ENCODE assay signal across 8 mouse cellular contexts in the genomic region with DNA sequence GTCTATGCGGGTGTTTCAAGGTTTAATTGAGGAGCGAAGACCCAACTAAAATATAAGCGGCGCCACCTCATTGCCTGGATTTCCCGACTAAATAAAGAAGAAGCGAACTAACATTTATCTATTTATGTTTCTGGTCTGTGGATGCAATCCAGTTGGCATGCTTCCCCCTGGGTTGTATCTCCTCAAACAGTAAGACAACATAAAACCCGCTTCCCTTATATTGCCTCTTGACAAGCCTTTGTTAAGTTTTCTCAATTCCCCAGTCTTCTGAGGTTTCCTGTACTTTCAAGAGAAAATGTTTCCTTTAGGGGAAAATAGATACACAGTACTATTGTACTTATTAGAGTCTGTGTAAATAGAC. TPM values are rescaled to one million over a fixed set of nuclear protein-coding genes. Genes with fewer than 3 reads are reported as not detected.
A peak's percentile ranks its signal among the peaks of the same experiment; 100 is the strongest.
DNase-seq lines count a peak whose midpoint lies in the region; ATAC-seq and TF ChIP-seq lines count a peak whose summit lies in the region.

No protein-coding gene starts in this region.

- peak overlapping the region; percentile 85 for H3K4me3 ChIP-seq in bone marrow macrophage, adult 2 months (ENCODE audit: insufficient read depth, low read length)
- peak overlapping the region; percentile 88 for H3K4me3 ChIP-seq in heart, embryonic 15.5 days
- H3K4me3 ChIP-seq in liver, postnatal 0 days (ENCODE audit: low read depth, low read length): peak overlapping the region; percentile 85

- no peaks in the 10 kb centered on the region for H3K27me3 ChIP-seq in heart, embryonic 15.5 days
- no peaks in the 10 kb centered on the region for H3K27me3 ChIP-seq in liver, postnatal 0 days (ENCODE audit: insufficient read depth, low read length)

- no peak for TF ChIP-seq EP300 in liver, postnatal 0 days (IDR thresholded peaks at IDR 0.05; ENCODE audit: low read depth)

- H3K9ac ChIP-seq in heart, embryonic 15.5 days: peak overlapping the region; percentile 47; the same call in 1 of the 2 replicates
- H3K9ac ChIP-seq in liver, postnatal 0 days (replicated peaks): peak overlapping the region; percentile 84

- peak overlapping the region; percentile 72 for H3K4me2 ChIP-seq in heart, embryonic 15.5 days
- peak overlapping the region; percentile 94 for H3K4me2 ChIP-seq in liver, postnatal 0 days (ENCODE audit: low read depth, low read length)

- TF ChIP-seq CTCF in bone marrow macrophage, adult 2 months (IDR thresholded peaks at IDR 0.05; ENCODE audit: low read depth, low read length): no peak
- no peak for TF ChIP-seq CTCF in liver, postnatal 0 days (IDR thresholded peaks at IDR 0.05; ENCODE audit: low read depth)

- no peaks in the 10 kb centered on the region for H3K9me3 ChIP-seq in heart, embryonic 15.5 days (replicated peaks)
- H3K9me3 ChIP-seq in liver, postnatal 0 days (ENCODE audit: low read length): no peaks in the 10 kb centered on the region

- peaks cover 18% of the 10 kb centered on the region for H3K4me1 ChIP-seq in bone marrow macrophage, adult 2 months (ENCODE audit: control insufficient read depth, insufficient read depth, low read length)
- H3K4me1 ChIP-seq in heart, embryonic 15.5 days (replicated peaks): peaks cover 32% of the 10 kb centered on the region
- H3K4me1 ChIP-seq in liver, postnatal 0 days (ENCODE audit: insufficient read depth): peaks cover 29% of the 10 kb centered on the region

- no peak for ATAC-seq in heart, embryonic 15.5 days (replicated peaks; ENCODE audit: insufficient number of reproducible peaks, insufficient read depth, low FRiP score, low read depth)
- ATAC-seq in liver, postnatal 0 days: no peak
- ATAC-seq in megakaryocyte progenitor cell, adult 5-6 weeks (replicated peaks; ENCODE audit: poor library complexity): no peak

- H3K27ac ChIP-seq in bone marrow macrophage, adult 2 months (ENCODE audit: insufficient read depth, low read depth, low read length): peak overlapping the region; percentile 22
- peak overlapping the region; percentile 96 for H3K27ac ChIP-seq in heart, embryonic 15.5 days
- peak overlapping the region; percentile 93 for H3K27ac ChIP-seq in liver, postnatal 0 days (ENCODE audit: low read depth)

- DNase-seq in layer of hippocampus, adult 9-11 months: peak; percentile 23
- DNase-seq in layer of hippocampus, postnatal 14 days (ENCODE audit: low spot score in 2 of 2): no peak
- DNase-seq in liver, postnatal 0 days: no peak
- no peak for DNase-seq in yolk sac, embryonic 10.5 days (ENCODE audit: low spot score)
- DNase-seq in gastrocnemius, postnatal 36 days: no peak

- WGBS in heart, embryonic 15.5 days: 44% methylated on average over 7 of the region's 7 CpGs
- 48% methylated on average over 7 of the region's 7 CpGs for WGBS in liver, postnatal 0 days (ENCODE audit: insufficient replicate concordance)

- intact Hi-C loops in gastrocnemius, postnatal 36 days (cut with DNase I): no loop called here

- H3K36me3 ChIP-seq in heart, embryonic 15.5 days: peaks cover 20% of the 10 kb centered on the region
- H3K36me3 ChIP-seq in liver, postnatal 0 days (replicated peaks; ENCODE audit: insufficient read depth, low read length): peaks cover 24% of the 10 kb centered on the region

- no peak for TF ChIP-seq POLR2A in bone marrow macrophage, adult 2 months (IDR thresholded peaks at IDR 0.05; ENCODE audit: borderline replicate concordance, low read depth, low read length)

RNA-seq across cellular contexts. Expression of a gene that starts 0.8 kb away (rescaled TPM):
- total RNA-seq in layer of hippocampus, postnatal 14 days (2021): 100 to 1,000 TPM; 127 to 134 TPM
- 146 and 150 TPM in 2 replicates for polyA plus RNA-seq in bone marrow macrophage, adult 2 months (2012; ENCODE audit: insufficient read depth, insufficient read length, missing spikeins)
- 173 and 179 TPM in 2 replicates for polyA plus RNA-seq in heart, embryonic 15.5 days (2015; fragmentation: Nextera tagmentation; extraction: Ambion mirVana)
- 133 and 134 TPM in 2 replicates for polyA plus RNA-seq in liver, postnatal 0 days (2015; fragmentation: Nextera tagmentation; extraction: Ambion mirVana)
- total RNA-seq in megakaryocyte progenitor cell, adult 5-6 weeks (2015): 151 and 162 TPM in 2 replicates
- total RNA-seq in megakaryocyte progenitor cell, adult 5-6 weeks (2017): 167 and 190 TPM in 2 replicates
- total RNA-seq in gastrocnemius, postnatal 36 days (2021): 100 to 1,000 TPM in 1 of 2 experiments, 10 to 100 TPM in 1; 85.0 to 103 TPM

RNA-seq across cellular contexts. Expression of a gene that starts 1.0 kb away (rescaled TPM):
- total RNA-seq in layer of hippocampus, postnatal 14 days (2021): 10 to 100 TPM; 28.5 to 34.3 TPM
- polyA plus RNA-seq in bone marrow macrophage, adult 2 months (2012; ENCODE audit: insufficient read depth, insufficient read length, missing spikeins): 29.9 and 33.7 TPM in 2 replicates
- polyA plus RNA-seq in heart, embryonic 15.5 days (2015; fragmentation: Nextera tagmentation; extraction: Ambion mirVana): 22.7 and 28.1 TPM in 2 replicates
- polyA plus RNA-seq in liver, postnatal 0 days (2015; fragmentation: Nextera tagmentation; extraction: Ambion mirVana): 12.2 and 12.3 TPM in 2 replicates
- total RNA-seq in megakaryocyte progenitor cell, adult 5-6 weeks (2015): 83.4 and 106 TPM in 2 replicates
- 43.5 and 58.8 TPM in 2 replicates for total RNA-seq in megakaryocyte progenitor cell, adult 5-6 weeks (2017)
- 1 to 10 TPM; 5.9 to 8.2 TPM for total RNA-seq in gastrocnemius, postnatal 36 days (2021)

RNA-seq across cellular contexts. Expression of a gene that starts 28.4 kb away (rescaled TPM):
- 10 to 100 TPM; 15.1 to 20.0 TPM for total RNA-seq in layer of hippocampus, postnatal 14 days (2021)
- 21.9 and 32.4 TPM in 2 replicates for polyA plus RNA-seq in bone marrow macrophage, adult 2 months (2012; ENCODE audit: insufficient read depth, insufficient read length, missing spikeins)
- 26.0 and 29.7 TPM in 2 replicates for polyA plus RNA-seq in heart, embryonic 15.5 days (2015; fragmentation: Nextera tagmentation; extraction: Ambion mirVana)
- 25.4 and 28.5 TPM in 2 replicates for polyA plus RNA-seq in liver, postnatal 0 days (2015; fragmentation: Nextera tagmentation; extraction: Ambion mirVana)
- 61.5 and 79.9 TPM in 2 replicates for total RNA-seq in megakaryocyte progenitor cell, adult 5-6 weeks (2015)
- total RNA-seq in megakaryocyte progenitor cell, adult 5-6 weeks (2017): 93.2 and 126 TPM in 2 replicates
- 10 to 100 TPM; 13.9 to 20.1 TPM for total RNA-seq in gastrocnemius, postnatal 36 days (2021)

Comparison
In these comparisons a context has a peak if more than half of its experiments do, and no peak if none do; other contexts are left out.
1. H3K27ac ChIP-seq: peak in every context shown above with its lines; median percentile 96 in heart, embryonic 15.5 days; 93 in liver, postnatal 0 days; 22 in bone marrow macrophage, adult 2 months.